Mouse (Mus musculus) gastrocnemius, postnatal 10 days (tissue): ENCODE results near the gene Ephb1. TPM values are rescaled to one million over a fixed set of nuclear protein-coding genes. Genes with fewer than 3 reads are reported as not detected.

ENCODE experiments used
- DNase-seq: peaks from one replicate; pipeline ENCODE4 v3.0.0; 2021; ENCODE audit warnings: mixed read lengths
- total RNA-seq, 2 experiments: library from RNA; stranded (reverse); gene quantifications; 2 replicates each; pipeline ENCODE4 v1.2.3; 2021

Gene Ephb1
- total RNA-seq, 2 experiments from 2014 or later: 4.7 to 5.7 TPM

- no peak for DNase-seq
These were observed 308.6 kb downstream of the Ephb1 start for GRCm38 (mm10) chr9:102045886-102046285.

- DNase-seq: no peak
These were observed 309.2 kb downstream of the Ephb1 start for GRCm38 (mm10) chr9:102045111-102045861.

GRCm38 (mm10) chr9:102039011-102039733 is 315.3 kb downstream of the Ephb1 start:
- DNase-seq: no peak

GRCm38 (mm10) chr9:102036132-102036531 is 318.4 kb downstream of the Ephb1 start:
- DNase-seq: no peak

- DNase-seq: no peak
These were observed 321.3 kb downstream of the Ephb1 start for GRCm38 (mm10) chr9:102033231-102033630.

- DNase-seq: no peak
These were observed 322.1 kb downstream of the Ephb1 start for GRCm38 (mm10) chr9:102032376-102032775.

GRCm38 (mm10) chr9:102029661-102030060 is 324.8 kb downstream of the Ephb1 start:
- DNase-seq: no peak

GRCm38 (mm10) chr9:102026136-102026535 is 328.4 kb downstream of the Ephb1 start:
- no peak for DNase-seq

GRCm38 (mm10) chr9:102025141-102025540 is 329.4 kb downstream of the Ephb1 start:
- DNase-seq: no peak

- no peak for DNase-seq
These were observed 339.0 kb downstream of the Ephb1 start for GRCm38 (mm10) chr9:102015516-102015915.

GRCm38 (mm10) chr9:102007706-102008105 is 346.8 kb downstream of the Ephb1 start:
- DNase-seq: no peak

GRCm38 (mm10) chr9:102006539-102006938 is 348.0 kb downstream of the Ephb1 start:
- peak; percentile 39 for DNase-seq

- DNase-seq: no peak
These were observed 351.6 kb downstream of the Ephb1 start for GRCm38 (mm10) chr9:102002920-102003319.

- DNase-seq: no peak
These were observed 352.3 kb downstream of the Ephb1 start for GRCm38 (mm10) chr9:102002186-102002585.

- DNase-seq: no peak
These were observed 352.8 kb downstream of the Ephb1 start for GRCm38 (mm10) chr9:102001633-102002165.

- DNase-seq: no peak
These were observed 354.8 kb downstream of the Ephb1 start for GRCm38 (mm10) chr9:101999690-102000089.

GRCm38 (mm10) chr9:101996771-101997500 is 357.6 kb downstream of the Ephb1 start:
- DNase-seq: no peak

GRCm38 (mm10) chr9:101996183-101996582 is 358.3 kb downstream of the Ephb1 start:
- no peak for DNase-seq

GRCm38 (mm10) chr9:101995423-101996156 is 358.9 kb downstream of the Ephb1 start:
- DNase-seq: no peak

GRCm38 (mm10) chr9:101994086-101994485 is 360.4 kb downstream of the Ephb1 start:
- DNase-seq: no peak

GRCm38 (mm10) chr9:101990836-101991235 is 363.7 kb downstream of the Ephb1 start:
- DNase-seq: no peak

GRCm38 (mm10) chr9:101990032-101990431 is 364.5 kb downstream of the Ephb1 start:
- DNase-seq: no peak
